Mouse (Mus musculus): ENCODE results near the gene Golm1. TPM values are rescaled to one million over a fixed set of nuclear protein-coding genes. Genes with fewer than 3 reads are reported as not detected.
A peak's percentile ranks its signal among the peaks of the same experiment; 100 is the strongest.

Golm1 gene
- total RNA-seq, 2 experiments from 2014 or later, result 67.4 to 71.8 TPM

DNA sequence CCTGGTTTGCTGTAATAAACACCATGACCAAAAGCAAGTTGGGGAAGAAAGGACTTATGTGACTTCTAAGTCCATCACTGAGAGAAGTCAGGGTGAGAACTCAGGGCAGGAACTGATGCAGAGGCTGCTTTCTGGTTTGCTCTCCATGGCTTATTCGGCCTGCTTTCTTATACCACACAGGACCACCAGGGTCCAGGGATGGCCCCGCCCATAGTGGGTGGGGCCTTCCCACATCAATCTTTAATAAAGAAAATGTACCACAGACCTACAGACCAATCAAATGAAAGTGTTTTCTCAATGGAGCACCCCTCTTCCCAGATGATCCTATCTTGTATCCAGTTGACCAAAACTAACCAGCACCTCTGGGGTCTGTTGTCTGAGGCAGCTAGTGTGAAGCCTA, 4.1 kb downstream of the Golm1 start:
- no peak for TF ChIP-seq CTCF (conservative IDR thresholded peaks at IDR 0.05)
- DNase-seq (ENCODE audit: low spot score in 2 of 2), result no peak
- Histone ChIP-seq H3K4me3 (no peak overlapping the region), H3K27ac (peak overlapping the region; percentile 94)

DNA sequence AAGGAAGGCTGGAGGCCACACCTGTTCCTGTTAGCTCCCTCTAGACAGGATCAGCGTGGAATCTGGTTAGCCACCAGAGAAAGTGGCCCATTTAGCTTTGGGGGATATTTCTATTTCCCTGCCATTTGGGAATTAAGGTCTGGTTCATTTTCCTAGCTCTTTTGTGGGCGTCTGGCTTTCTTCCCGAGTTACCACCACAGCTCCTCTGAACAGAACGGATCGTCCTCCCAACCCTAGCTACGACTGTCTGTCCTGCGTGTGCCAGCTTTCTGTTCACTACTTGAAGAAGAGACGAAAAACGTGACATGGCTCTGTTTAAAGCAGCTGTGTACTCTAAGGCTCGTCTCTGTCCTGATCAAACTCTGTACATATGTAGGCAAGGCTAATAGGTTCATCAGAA, 5.7 kb downstream of the Golm1 start:
- peak overlapping the region; percentile 94 for H3K27ac ChIP-seq
- H3K4me3 ChIP-seq, result no peak overlapping the region
- TF ChIP-seq CTCF (conservative IDR thresholded peaks at IDR 0.05), result no peak
- peak; percentile 66 to 69 for DNase-seq (ENCODE audit: low spot score in 2 of 2)

GRCm38 (mm10) chr13:59668501-59669093, 7.0 kb downstream of the Golm1 start:
- no peak for TF ChIP-seq CTCF (conservative IDR thresholded peaks at IDR 0.05)
- H3K27ac ChIP-seq, result peak overlapping the region; percentile 94
- DNase-seq (ENCODE audit: low spot score in 2 of 2), result no peak
- no peak overlapping the region for H3K4me3 ChIP-seq

DNA sequence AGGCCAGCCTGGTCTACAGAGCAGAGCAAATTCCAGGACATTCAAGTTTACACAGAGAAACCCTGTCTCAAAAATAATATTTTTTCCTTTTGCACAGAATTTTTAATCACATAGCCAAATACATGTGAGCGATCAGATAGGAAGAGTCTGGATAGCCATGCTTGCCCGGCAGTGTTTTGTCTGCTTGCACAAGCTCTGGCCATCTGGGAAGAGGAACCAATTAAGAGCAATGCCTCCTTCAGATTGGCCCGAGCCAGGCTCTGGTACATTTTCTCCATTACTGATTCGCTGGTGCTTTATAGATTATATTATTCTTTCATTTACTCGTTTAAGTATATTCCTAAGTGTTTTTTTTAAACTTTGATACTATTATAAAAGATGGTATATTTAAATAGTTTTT, 7.8 kb downstream of the Golm1 start:
- no peak for DNase-seq (ENCODE audit: low spot score in 2 of 2)
- Histone ChIP-seq H3K27ac (peak overlapping the region; percentile 94), H3K4me3 (no peak overlapping the region)
- TF ChIP-seq CTCF (conservative IDR thresholded peaks at IDR 0.05), result no peak

- no peak for TF ChIP-seq CTCF (conservative IDR thresholded peaks at IDR 0.05)
- Histone ChIP-seq H3K27ac (no peak overlapping the region), H3K4me3 (no peak overlapping the region)
- no peak for DNase-seq (ENCODE audit: low spot score in 2 of 2)
Observed at GRCm38 (mm10) chr13:59663939-59664712, 11.5 kb downstream of the Golm1 start.

- Histone ChIP-seq H3K4me3 (no peak overlapping the region), H3K27ac (no peak overlapping the region)
- no peak for DNase-seq (ENCODE audit: low spot score in 2 of 2)
- TF ChIP-seq CTCF (conservative IDR thresholded peaks at IDR 0.05), result no peak
Observed at GRCm38 (mm10) chr13:59661966-59662365, 13.6 kb downstream of the Golm1 start.

- Histone ChIP-seq H3K4me3 (no peak overlapping the region), H3K27ac (no peak overlapping the region)
- no peak for TF ChIP-seq CTCF (conservative IDR thresholded peaks at IDR 0.05)
- DNase-seq (ENCODE audit: low spot score in 2 of 2), result no peak
Observed at GRCm38 (mm10) chr13:59661387-59661786, 14.2 kb downstream of the Golm1 start.

- no peak for DNase-seq (ENCODE audit: low spot score in 2 of 2)
- no peak for TF ChIP-seq CTCF (conservative IDR thresholded peaks at IDR 0.05)
- no peak overlapping the region for H3K4me3 ChIP-seq
- no peak overlapping the region for H3K27ac ChIP-seq
Observed at GRCm38 (mm10) chr13:59660371-59660770, 15.2 kb downstream of the Golm1 start.

DNA sequence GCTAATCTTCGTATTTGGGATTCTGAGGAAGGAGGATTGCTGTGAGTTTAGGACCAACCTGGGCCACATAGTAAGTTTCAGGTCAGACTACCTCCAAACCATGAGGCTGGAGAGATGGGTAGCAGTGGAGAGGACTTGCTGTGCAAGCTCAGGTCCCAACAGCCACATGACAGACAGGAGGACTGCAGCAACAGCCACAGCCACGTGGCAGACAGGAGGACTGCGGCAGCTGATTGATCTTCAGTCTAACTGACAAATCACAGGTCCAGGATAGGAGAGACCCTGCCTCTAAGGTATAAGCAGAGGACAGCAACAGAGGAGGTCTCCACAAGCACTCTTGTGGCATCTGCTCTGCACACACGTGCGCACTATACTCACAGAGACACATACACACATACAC, 17.8 kb downstream of the Golm1 start:
- peak overlapping the region; percentile 71 for H3K27ac ChIP-seq
- no peak overlapping the region for H3K4me3 ChIP-seq
- TF ChIP-seq CTCF (conservative IDR thresholded peaks at IDR 0.05), result no peak
- DNase-seq (ENCODE audit: low spot score in 2 of 2), result no peak

DNA sequence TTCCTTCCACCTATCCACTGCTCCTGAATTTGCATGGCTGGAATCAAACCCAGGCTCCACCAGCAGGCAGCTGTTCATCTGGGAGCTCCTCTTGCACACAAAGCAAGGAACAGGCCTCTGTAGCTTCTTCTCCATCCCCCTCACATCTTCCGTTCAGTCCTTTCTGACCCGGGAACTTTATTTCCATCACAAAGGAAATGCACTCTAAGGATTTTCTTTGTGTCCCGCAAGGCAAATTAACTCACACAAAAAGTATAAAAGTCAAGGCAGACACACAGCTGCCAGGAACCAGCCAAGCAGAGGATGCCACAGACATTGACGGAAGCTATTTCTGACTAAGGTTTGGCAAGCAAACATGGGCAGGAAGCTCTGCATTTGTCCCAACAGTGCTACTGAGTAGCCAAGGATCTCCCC, 18.6 kb downstream of the Golm1 start:
- no peak overlapping the region for H3K4me3 ChIP-seq
- TF ChIP-seq CTCF (conservative IDR thresholded peaks at IDR 0.05), result no peak
- peak overlapping the region; percentile 71 for H3K27ac ChIP-seq
- DNase-seq (ENCODE audit: low spot score in 2 of 2), result no peak

- no peak for DNase-seq (ENCODE audit: low spot score in 2 of 2)
- TF ChIP-seq CTCF (conservative IDR thresholded peaks at IDR 0.05), result no peak
- H3K4me3 ChIP-seq, result no peak overlapping the region
- peak overlapping the region; percentile 71 for H3K27ac ChIP-seq
Observed at GRCm38 (mm10) chr13:59656316-59656832, 19.2 kb downstream of the Golm1 start.

DNA sequence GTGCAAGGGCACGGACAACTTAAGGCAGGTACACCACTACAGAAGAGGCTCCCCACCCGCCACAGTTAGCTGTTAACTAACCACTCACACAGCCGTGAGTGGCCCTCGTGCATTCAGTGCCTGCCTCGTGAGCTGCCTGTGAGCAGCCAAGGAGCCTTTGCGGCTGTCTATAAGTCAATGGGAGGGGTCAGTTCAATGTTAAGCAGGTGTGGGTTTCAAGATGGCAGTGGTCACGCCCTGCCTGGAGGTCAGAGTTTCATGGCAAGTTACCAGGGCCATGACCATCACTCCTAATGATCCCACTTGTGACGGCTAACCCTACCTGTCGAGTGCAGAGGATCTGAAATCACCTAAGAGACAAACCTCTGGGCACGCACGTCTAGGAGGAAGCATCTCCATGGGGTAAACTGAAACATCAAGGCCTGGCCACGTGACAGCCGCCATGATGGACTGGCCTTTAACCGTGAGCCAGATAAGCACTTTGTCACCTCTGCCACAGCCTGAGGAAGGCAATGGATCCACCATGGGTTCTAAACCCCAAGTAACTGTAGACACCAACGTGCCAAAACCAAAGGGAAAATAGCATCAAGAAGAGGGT, 19.8 kb downstream of the Golm1 start:
- peak overlapping the region; percentile 43; the same call in 1 of the 2 replicates for H3K27ac ChIP-seq
- H3K4me3 ChIP-seq, result no peak overlapping the region
- no peak for TF ChIP-seq CTCF (conservative IDR thresholded peaks at IDR 0.05)
- DNase-seq (ENCODE audit: low spot score in 2 of 2), result no peak

DNA sequence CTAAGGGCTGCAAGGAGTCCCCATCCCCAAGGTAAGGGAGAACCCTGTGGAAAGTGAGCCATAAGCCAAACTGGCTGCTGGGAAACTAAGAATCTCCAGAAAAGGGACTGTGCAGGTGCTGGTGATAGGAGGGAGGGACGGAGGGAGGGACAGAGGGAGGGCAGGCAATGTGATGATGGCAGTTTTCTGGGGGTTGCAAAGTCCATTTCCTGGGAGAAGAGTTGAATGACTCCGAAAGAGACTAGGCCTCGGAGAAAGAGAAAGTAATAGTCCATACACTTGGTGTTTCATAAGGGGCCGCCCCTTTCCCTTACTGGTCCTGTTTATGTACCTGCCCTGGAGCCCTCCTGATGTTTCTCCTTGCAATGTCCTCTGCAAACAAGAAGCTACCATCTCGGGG, 21.1 kb downstream of the Golm1 start:
- Histone ChIP-seq H3K27ac (peak overlapping the region; percentile 76; the same call in 1 of the 2 replicates), H3K4me3 (no peak overlapping the region)
- no peak for TF ChIP-seq CTCF (conservative IDR thresholded peaks at IDR 0.05)
- DNase-seq (ENCODE audit: low spot score in 2 of 2), result no peak

Data from layer of hippocampus, adult 2 months (tissue).